Mouse (Mus musculus): Measurements from ENCODE around the gene Olfr455. TPM values are rescaled to one million over a fixed set of nuclear protein-coding genes. Genes with fewer than 3 reads are reported as not detected.

Gene Olfr455
- total RNA-seq, 2 experiments from 2014 or later, result not detected

GRCm38 (mm10) chr6:42503478-42503877 is 43.9 kb downstream of the Olfr455 start:
- intact Hi-C loops (cut with DNase I), result no loop called here
- no peak for DNase-seq

- no peak for DNase-seq
- intact Hi-C loops (cut with DNase I), result no loop called here
These were observed 57.7 kb downstream of the Olfr455 start for GRCm38 (mm10) chr6:42489731-42490130.

DNA sequence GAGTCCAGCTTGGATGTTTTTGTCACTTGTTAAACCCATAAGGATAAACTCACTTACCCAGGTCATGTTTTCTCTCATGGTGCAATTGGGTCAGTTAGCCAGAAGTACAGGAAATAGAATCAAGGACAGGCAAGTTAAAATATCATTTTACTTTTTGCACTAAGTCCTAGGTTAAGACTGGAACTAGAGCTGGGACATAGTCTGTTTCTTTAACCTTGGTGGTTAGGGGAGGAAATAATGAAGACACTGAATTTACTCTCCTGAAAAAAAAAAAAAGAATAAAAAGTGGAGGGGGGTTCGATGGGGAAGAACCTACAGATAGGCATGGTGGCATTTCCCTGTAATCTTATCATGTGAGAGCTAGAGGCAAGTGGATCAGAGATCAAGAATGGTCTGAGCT is 60.3 kb downstream of the Olfr455 start, which contains the start of gene Olfr456:
Olfr456 (minus strand) TSS at position 101 of the 400 bp plus-strand sequence.
- intact Hi-C loops (cut with DNase I), result no loop called here
- DNase-seq, result no peak

Other genes with a start within 250 kb of the Olfr455 start
- under 1 TPM; 0.54 to 0.89 TPM for gene Fam131b, start 222.9 kb downstream of the Olfr455 start, total RNA-seq (2021)
- gene Zyx, start 198.0 kb downstream of the Olfr455 start, total RNA-seq (2021), result 10 to 100 TPM; 57.9 to 62.6 TPM
- under 1 TPM; 0.16 to 0.33 TPM for gene Epha1, start 174.3 kb downstream of the Olfr455 start, total RNA-seq (2021)
- not detected for gene Tas2r143, start 147.3 kb downstream of the Olfr455 start, total RNA-seq (2021)
- under 1 TPM in 1 of 2 experiments, not detected in 1; 0.24 TPM for gene Tas2r135, start 142.2 kb downstream of the Olfr455 start, total RNA-seq (2021)
- gene Tas2r126, start 113.1 kb downstream of the Olfr455 start, total RNA-seq (2021), result under 1 TPM in 1 of 2 experiments, not detected in 1; 0.30 TPM
- gene Olfr458, start 82.4 kb downstream of the Olfr455 start, total RNA-seq (2021), result not detected
- gene Olfr457, start 71.3 kb downstream of the Olfr455 start, total RNA-seq (2021), result not detected
- not detected for gene Olfr456, start 60.4 kb downstream of the Olfr455 start, total RNA-seq (2021)
- not detected for gene Tcaf3, start 50.1 kb upstream of the Olfr455 start, total RNA-seq (2021)
- 1 to 10 TPM; 3.4 to 3.5 TPM for gene Tcaf2, start 97.7 kb upstream of the Olfr455 start, total RNA-seq (2021)
- gene Tcaf1, start 162.5 kb upstream of the Olfr455 start, total RNA-seq (2021), result 10 to 100 TPM; 11.4 to 12.2 TPM
- not detected for gene Olfr453, start 191.8 kb upstream of the Olfr455 start, total RNA-seq (2021)
- gene Olfr38, start 208.8 kb upstream of the Olfr455 start, total RNA-seq (2021), result not detected
- gene Olfr452, start 237.5 kb upstream of the Olfr455 start, total RNA-seq (2021), result not detected